Mouse (Mus musculus) mesoderm, embryonic 11.5 days (tissue): ENCODE data around the gene Tm4sf1.

Source experiments
- DNase-seq: peaks from one replicate; pipeline ENCODE4 v3.0.0-alpha.2; 2012; ENCODE audit warnings: low read depth, low spot score

Tm4sf1 gene

GRCm38 (mm10) chr3:57301921-57302539, at the start of gene Tm4sf1:
Gene Tm4sf1, minus strand, starts transcription at chr3:57301988.
- DNase-seq = no peak

- no peak for DNase-seq
These were observed 43.0 kb upstream of the Tm4sf1 start for GRCm38 (mm10) chr3:57344811-57345210.

DNA sequence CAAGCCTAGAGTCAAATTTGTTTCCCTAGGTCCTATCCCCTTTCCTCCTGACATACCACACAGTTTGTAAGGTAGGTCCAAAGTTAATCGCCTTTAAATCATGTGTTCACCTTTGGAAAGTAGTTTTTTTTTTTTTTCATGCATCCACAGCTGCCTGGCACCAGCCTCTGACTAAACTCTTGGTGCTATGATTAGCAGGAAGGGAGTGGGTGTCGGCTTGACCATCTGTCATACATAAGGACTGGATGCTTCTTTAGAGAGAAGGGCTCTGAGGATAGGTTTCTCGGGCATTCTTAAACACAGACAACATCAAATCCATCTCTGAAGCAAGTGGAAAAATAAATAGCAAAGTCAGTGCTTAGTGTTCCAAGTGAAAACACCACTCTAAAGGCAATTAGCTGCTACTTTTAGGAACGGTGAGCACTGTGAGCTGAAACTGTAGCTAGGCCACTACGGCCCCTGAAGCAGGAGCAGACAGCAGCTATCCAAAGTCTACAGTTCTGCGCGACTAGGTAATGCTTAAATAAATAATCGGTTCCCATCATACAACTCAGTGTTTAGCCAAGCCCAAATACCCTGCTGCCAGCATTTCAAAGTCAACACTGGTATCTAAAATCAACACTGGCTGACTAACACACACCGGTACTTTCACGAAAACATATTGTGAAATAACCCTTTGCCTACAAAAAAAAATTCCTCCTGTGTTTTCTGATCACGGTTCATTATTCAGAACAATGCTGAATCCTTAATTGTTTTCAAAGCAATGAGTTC, 42.2 kb upstream of the Tm4sf1 start:
- no peak for DNase-seq

DNA sequence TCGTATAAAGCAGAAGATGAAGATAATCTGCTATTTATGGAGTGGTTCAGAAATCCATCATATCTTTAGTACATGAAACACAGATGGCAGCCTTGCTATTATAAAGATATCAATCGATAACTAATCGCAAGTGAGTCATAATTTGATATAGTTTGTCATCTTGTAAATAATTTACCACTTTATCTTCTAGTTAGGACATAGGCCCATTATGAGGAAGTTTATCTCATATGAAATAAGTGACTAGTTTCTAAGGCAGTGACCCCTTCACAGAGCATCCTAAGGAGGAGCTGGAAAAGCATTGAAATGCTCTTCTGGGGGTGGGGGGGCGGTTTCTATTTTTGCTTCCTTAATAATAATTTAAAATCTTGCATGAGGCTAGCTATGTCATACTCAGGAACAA, 41.2 kb upstream of the Tm4sf1 start:
- no peak for DNase-seq

GRCm38 (mm10) chr3:57341321-57341720, 39.5 kb upstream of the Tm4sf1 start:
- DNase-seq = no peak

DNA sequence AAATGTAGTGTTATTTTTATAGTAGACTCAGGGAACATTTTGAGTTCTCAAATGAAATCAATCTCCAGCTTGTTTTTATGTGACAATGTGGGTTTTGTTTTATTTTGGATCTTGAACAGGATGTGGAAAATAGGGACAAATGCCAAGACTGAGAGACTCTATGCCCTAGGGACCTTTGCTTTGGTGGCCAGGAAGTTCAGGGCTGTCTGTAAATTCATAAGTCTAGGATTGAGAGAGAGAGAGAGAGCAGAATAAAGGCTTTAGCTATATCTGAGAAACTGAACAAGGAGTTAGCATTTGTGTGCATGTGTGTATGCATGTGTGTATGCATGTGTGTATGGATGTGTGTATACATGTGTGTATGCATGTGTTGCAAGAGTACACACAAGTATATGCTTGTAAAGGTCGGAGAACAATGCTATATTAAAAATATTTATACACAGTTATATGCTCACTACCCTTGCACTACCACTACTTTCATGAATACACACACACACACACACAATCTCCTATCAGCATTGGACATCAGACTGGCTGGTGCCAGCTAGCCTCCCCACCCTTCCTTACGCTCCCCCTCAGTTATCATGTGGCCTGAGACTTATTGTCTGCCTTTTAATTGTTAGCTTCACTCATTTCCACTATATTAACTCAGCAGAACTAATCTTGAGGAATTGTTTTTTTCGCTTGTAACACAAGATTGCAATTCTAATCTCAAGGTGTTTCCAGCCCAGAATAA, 33.5 kb upstream of the Tm4sf1 start:
- no peak for DNase-seq

GRCm38 (mm10) chr3:57327941-57328340, 26.2 kb upstream of the Tm4sf1 start:
- no peak for DNase-seq

DNA sequence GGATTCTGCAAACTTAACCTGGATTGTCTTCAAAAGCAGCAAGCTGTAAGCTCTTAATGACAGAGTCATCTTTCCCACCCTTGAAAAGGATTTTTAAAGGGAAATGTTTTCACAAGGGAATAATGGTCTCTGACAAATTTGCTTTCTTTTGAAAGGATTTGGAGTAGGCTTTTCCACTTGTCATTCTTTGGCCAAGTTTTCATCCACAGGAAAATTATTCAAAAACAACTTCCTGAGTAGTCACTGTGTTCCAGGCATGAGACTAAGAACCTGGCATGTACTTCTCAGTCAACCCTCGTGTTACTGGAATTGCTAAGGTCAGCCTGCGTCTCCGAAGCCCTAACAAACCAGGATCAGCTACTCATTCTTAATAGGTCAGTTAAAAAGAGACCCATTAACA, 5.3 kb upstream of the Tm4sf1 start:
- no peak for DNase-seq

DNA sequence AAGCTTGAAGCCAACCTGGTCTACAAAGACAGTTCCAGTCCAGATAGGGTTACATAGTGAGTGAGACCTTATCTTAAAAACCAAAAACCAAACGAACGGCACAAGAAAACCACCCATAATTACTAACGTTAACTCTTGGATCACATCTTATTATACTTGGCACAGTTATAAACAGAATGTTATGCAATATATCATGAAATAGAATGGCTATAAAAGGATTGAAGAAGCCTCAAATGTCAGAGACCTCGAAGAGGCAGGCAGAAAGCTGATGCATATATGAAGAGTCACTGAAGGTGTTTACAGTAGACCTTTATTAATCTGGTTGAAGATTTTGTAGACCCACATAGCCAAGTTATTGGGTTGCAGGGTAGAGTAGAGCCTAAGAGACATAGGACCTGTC, 3.8 kb upstream of the Tm4sf1 start:
- no peak for DNase-seq

DNA sequence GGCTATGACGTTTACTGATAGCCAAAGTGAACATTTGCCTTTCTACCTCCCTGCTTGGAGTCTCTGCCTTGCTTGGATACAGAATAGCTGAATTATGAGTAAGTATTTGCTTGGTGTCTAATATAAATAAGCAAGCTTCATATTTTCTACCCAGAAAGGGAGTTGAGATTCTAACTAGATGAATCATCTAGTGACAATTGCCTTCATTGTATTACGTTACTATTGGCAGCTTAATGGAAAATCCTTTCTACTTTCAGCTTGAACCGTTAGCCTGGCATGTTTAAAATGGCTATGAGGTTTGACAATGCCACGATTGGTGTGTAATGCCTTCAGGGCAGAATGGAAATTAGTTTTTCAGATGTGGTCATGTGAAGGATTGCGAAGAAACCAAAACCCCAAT, 2.7 kb upstream of the Tm4sf1 start:
- no peak for DNase-seq

- DNase-seq = no peak
These were observed 2.3 kb upstream of the Tm4sf1 start for GRCm38 (mm10) chr3:57304050-57304449.

- DNase-seq = no peak
These were observed 1.7 kb upstream of the Tm4sf1 start for GRCm38 (mm10) chr3:57303486-57303885.

GRCm38 (mm10) chr3:57302886-57303285, 1.1 kb upstream of the Tm4sf1 start:
- DNase-seq = no peak

DNA sequence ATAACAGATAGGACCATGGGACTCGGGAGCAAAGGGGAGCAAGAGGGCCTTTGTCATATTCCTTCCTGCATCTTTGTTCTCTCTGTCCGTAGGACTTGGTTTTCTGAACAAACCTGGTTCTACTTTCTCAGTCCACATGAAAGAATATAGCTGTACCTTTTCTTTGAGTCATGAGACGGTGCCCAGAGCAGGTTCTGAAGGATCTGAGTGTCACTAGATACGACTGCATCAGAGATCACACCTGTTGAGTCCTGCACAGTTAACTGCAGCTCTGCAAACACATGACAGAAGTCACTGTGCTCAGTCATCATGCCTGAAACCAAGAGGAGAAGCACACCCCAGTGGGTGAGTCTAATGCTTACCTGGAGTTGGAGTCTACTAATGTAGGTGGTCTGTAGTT, 422 bp downstream of the Tm4sf1 start:
- DNase-seq = no peak

- DNase-seq = no peak
These were observed 3.8 kb downstream of the Tm4sf1 start for GRCm38 (mm10) chr3:57297991-57298390.

DNA sequence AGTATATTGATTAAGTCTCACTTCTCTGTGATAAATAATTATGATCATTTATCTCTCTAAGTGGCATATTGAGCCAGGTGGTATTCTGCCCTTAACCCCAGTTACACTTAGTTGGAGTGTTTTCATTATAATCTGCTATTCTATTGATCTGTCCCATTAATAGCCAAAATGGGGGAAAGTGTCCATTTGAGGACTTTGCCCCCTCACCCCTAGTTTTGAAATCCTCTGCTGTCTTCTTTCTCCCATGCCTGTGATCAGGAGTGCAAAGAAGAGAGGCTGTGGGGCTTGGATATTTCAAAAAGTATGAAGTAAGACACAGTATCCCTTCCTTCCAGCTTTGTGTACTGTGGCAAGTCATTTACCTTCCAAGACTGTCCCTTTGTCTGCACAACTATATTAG, 5.2 kb downstream of the Tm4sf1 start:
- DNase-seq = no peak

DNA sequence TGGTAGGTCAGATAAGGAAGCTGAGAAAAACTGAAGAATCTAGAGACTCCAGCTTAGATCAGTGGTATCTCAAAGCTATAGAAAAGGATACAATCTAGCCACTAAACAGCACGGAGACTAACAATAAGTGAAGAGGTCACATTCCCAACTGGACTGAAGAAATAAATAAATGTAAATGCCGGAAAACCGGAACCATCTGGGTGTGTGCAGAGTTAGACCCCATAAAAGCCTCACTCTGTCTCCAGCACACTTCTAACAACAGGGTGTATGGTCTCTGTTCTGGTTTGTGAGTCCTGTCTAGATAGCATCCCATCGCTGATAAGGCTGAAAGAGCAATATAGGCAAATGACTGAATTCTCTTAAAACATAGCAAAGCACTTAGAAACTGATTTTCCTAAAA, 6.2 kb downstream of the Tm4sf1 start:
- DNase-seq = no peak

GRCm38 (mm10) chr3:57294742-57295525, 6.9 kb downstream of the Tm4sf1 start:
- DNase-seq = peak; percentile 23

DNA sequence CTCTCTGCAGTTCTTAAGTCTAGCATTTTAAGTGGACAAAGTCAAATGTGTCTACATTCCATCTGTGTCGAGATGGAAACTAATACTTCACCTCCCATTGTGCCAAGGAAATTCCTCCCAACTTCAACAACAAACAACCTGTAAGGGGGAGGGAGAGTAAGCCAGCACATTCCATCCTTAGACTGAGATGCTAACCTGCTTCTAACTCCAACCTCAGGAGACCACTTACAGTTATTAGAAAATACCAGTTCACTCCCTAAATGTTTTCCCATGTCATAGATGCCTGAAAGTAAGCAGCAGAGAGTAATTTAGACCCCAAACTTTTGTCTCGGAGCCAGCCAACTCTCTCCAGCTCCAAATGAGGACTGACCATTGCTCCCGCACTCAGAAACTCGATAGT, 7.9 kb downstream of the Tm4sf1 start:
- no peak for DNase-seq

- DNase-seq = no peak
These were observed 9.0 kb downstream of the Tm4sf1 start for GRCm38 (mm10) chr3:57292826-57293225.

DNA sequence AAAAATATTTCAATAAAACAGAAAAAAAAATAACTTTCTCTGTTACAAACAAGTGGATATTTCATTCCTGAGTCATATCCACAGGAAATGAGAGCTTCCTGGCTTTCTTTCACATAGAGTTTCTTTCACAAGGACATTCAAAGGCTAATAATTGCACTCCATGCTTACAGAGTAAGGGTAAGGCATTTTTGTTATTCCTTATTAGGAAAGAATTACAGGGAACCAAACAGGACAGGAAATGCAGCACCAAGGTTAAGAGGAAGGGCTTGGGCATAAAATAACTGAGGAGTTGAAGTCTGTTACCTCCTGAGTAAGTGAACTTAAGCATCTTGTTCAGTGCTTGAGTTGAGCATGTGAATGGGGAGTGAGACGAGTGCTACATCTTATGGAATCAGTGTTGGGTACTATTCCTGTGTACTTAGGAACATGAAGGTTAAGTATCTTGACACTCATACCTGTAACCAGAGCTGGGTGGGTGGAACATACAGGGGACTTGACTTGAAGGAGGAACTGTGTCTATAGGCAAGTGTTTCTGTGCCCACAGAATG, 12.8 kb downstream of the Tm4sf1 start:
- no peak for DNase-seq
